Mouse (Mus musculus): ENCODE results near the gene Poc1a. TPM values are rescaled to one million over a fixed set of nuclear protein-coding genes. Genes with fewer than 3 reads are reported as not detected.

Gene Poc1a
- total and polyA plus RNA-seq, 2 experiments from 2014 or later = 9.8 to 10.8 TPM

- H3K27ac ChIP-seq = no peak overlapping the region
- H3K4me1 ChIP-seq (ENCODE audit: insufficient read depth, low read length) = peaks cover 17% of the 10 kb centered on the region
- 0 out of 2 replicates have a peak, but pooled peaks cover 3% of the 10 kb centered on the region for H3K9me3 ChIP-seq (ENCODE audit: low read length)
- no peak for TF ChIP-seq CTCF (IDR thresholded peaks at IDR 0.05; ENCODE audit: low read depth)
- peak; percentile 38 for DNase-seq (ENCODE audit: low spot score)
- H3K4me2 ChIP-seq (ENCODE audit: low read depth, low read length) = no peak overlapping the region
- H3K36me3 ChIP-seq (ENCODE audit: insufficient read depth, low read length) = no peaks in the 10 kb centered on the region
- H3K9ac ChIP-seq (replicated peaks; ENCODE audit: low read length) = no peak overlapping the region
- H3K4me3 ChIP-seq (ENCODE audit: low read length) = no peak overlapping the region
- peak; percentile 18; the same call in 1 of the 2 replicates for ATAC-seq
- no peaks in the 10 kb centered on the region for H3K27me3 ChIP-seq (ENCODE audit: insufficient read depth, low read length)
- 54% methylated on average over 12 of the region's 12 CpGs for WGBS
Observed at GRCm38 (mm10) chr9:106386181-106386864, 105.5 kb downstream of the Poc1a start.

DNA sequence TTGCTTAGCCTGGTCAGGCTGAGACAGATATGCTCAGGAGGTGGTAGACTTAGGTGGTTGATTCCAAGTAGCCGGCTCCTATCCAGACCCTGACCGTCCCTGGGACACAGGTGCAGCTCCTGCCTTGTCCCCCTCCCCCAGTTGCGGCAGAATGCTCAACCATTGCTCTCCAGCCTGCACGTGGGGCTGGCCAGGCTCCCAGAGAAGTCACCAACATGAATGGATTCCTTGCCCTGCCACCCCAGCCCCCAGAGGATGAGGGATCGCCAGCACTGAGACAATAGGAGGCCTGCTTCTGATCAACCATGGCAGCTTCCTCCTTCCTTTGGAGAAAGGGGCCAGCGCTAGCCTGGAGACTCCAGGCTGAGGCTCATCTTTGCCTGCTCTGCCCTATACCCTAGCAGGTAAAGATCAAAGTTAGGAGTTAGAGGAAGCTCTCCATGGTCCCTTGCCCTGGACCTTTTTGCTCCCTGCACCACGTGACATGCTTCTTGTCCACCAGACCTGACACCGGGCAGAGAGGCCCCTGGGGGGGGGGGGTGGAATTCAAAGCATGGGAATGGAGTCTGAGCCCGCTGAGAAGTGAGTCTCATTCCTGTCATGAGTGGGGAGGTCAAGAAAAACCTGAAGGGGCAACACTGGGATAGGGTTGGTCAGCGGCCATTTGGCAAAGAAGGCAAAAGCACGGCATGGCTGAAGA, 112.1 kb downstream of the Poc1a start:
- Histone ChIP-seq H3K9me3 (ENCODE audit: low read length) (0 out of 2 replicates have a peak, but pooled peaks cover 3% of the 10 kb centered on the region), H3K4me2 (ENCODE audit: low read depth, low read length) (no peak overlapping the region), H3K4me1 (ENCODE audit: insufficient read depth, low read length) (peaks cover 14% of the 10 kb centered on the region), H3K4me3 (ENCODE audit: low read length) (no peak overlapping the region), H3K9ac (replicated peaks; ENCODE audit: low read length) (no peak overlapping the region), H3K27me3 (ENCODE audit: insufficient read depth, low read length) (no peaks in the 10 kb centered on the region), H3K27ac (no peak overlapping the region), H3K36me3 (ENCODE audit: insufficient read depth, low read length) (no peaks in the 10 kb centered on the region)
- TF ChIP-seq CTCF (IDR thresholded peaks at IDR 0.05; ENCODE audit: low read depth) = no peak
- ATAC-seq (no peak), DNase-seq (ENCODE audit: low spot score) (no peak)
- WGBS = 65% methylated on average over 11 of the region's 11 CpGs

DNA sequence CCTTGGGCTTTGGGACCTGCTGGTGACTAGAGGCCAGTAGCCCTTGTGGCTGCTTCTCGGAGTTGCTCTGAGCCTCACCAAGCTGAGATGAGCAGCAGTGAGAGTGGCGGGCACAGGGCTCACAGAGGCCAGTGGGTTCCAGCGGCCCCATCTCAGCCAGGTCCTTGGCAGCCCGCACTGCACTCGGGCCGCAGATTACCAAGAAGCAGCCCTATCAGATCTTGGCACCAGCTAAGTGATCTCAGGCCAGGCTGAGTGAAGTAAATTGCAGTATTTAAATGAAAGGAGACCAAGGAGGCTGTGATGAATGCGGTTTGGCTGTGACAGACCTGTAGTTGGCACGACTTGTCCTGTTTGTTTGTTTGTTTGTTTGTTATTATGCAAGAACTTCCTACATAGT, 112.7 kb downstream of the Poc1a start:
- Histone ChIP-seq H3K4me1 (ENCODE audit: insufficient read depth, low read length) (peaks cover 14% of the 10 kb centered on the region), H3K27ac (no peak overlapping the region), H3K9me3 (ENCODE audit: low read length) (0 out of 2 replicates have a peak, but pooled peaks cover 3% of the 10 kb centered on the region), H3K27me3 (ENCODE audit: insufficient read depth, low read length) (no peaks in the 10 kb centered on the region), H3K36me3 (ENCODE audit: insufficient read depth, low read length) (no peaks in the 10 kb centered on the region), H3K4me3 (ENCODE audit: low read length) (no peak overlapping the region), H3K4me2 (ENCODE audit: low read depth, low read length) (no peak overlapping the region), H3K9ac (replicated peaks; ENCODE audit: low read length) (no peak overlapping the region)
- no peak for TF ChIP-seq CTCF (IDR thresholded peaks at IDR 0.05; ENCODE audit: low read depth)
- ATAC-seq (peak; percentile 17; the same call in 1 of the 2 replicates), DNase-seq (ENCODE audit: low spot score) (no peak)
- 46% methylated on average over 8 of the region's 8 CpGs for WGBS

- 28% methylated on average over 11 of the region's 11 CpGs for WGBS
- ATAC-seq = peak; percentile 66; the same call in 1 of the 2 replicates
- peak; percentile 60 for TF ChIP-seq CTCF (IDR thresholded peaks at IDR 0.05; ENCODE audit: low read depth)
- Histone ChIP-seq H3K27me3 (ENCODE audit: insufficient read depth, low read length) (no peaks in the 10 kb centered on the region), H3K9ac (replicated peaks; ENCODE audit: low read length) (no peak overlapping the region), H3K4me1 (ENCODE audit: insufficient read depth, low read length) (peaks cover 14% of the 10 kb centered on the region), H3K36me3 (ENCODE audit: insufficient read depth, low read length) (no peaks in the 10 kb centered on the region), H3K27ac (no peak overlapping the region), H3K4me2 (ENCODE audit: low read depth, low read length) (no peak overlapping the region), H3K9me3 (ENCODE audit: low read length) (no peaks in the 10 kb centered on the region), H3K4me3 (ENCODE audit: low read length) (no peak overlapping the region)
- DNase-seq (ENCODE audit: low spot score) = peak; percentile 63
Observed at GRCm38 (mm10) chr9:106394649-106395602, 114.1 kb downstream of the Poc1a start.

GRCm38 (mm10) chr9:106397733-106398132, 116.9 kb downstream of the Poc1a start:
- ATAC-seq = no peak
- Histone ChIP-seq H3K4me2 (ENCODE audit: low read depth, low read length) (no peak overlapping the region), H3K27ac (no peak overlapping the region), H3K36me3 (ENCODE audit: insufficient read depth, low read length) (no peaks in the 10 kb centered on the region), H3K4me1 (ENCODE audit: insufficient read depth, low read length) (peaks cover 8% of the 10 kb centered on the region; the same call in 1 of the 2 replicates), H3K27me3 (ENCODE audit: insufficient read depth, low read length) (no peaks in the 10 kb centered on the region), H3K4me3 (ENCODE audit: low read length) (no peak overlapping the region), H3K9me3 (ENCODE audit: low read length) (no peaks in the 10 kb centered on the region), H3K9ac (replicated peaks; ENCODE audit: low read length) (no peak overlapping the region)
- WGBS = 91% methylated on average over 4 of the region's 4 CpGs
- no peak for DNase-seq (ENCODE audit: low spot score)
- TF ChIP-seq CTCF (IDR thresholded peaks at IDR 0.05; ENCODE audit: low read depth) = no peak

- Histone ChIP-seq H3K27ac (no peak overlapping the region), H3K9me3 (ENCODE audit: low read length) (no peaks in the 10 kb centered on the region), H3K4me3 (ENCODE audit: low read length) (no peak overlapping the region), H3K4me1 (ENCODE audit: insufficient read depth, low read length) (peaks cover 8% of the 10 kb centered on the region; the same call in 1 of the 2 replicates), H3K9ac (replicated peaks; ENCODE audit: low read length) (no peak overlapping the region), H3K27me3 (ENCODE audit: insufficient read depth, low read length) (no peaks in the 10 kb centered on the region), H3K36me3 (ENCODE audit: insufficient read depth, low read length) (no peaks in the 10 kb centered on the region), H3K4me2 (ENCODE audit: low read depth, low read length) (no peak overlapping the region)
- 82% methylated on average over 9 of the region's 9 CpGs for WGBS
- no peak for TF ChIP-seq CTCF (IDR thresholded peaks at IDR 0.05; ENCODE audit: low read depth)
- DNase-seq (ENCODE audit: low spot score) (no peak), ATAC-seq (no peak)
Observed at GRCm38 (mm10) chr9:106398667-106399311, 117.9 kb downstream of the Poc1a start.
